Mouse (Mus musculus) forebrain, postnatal 0 days (tissue): ENCODE data around the gene Scn2b. TPM values are rescaled to one million over a fixed set of nuclear protein-coding genes. Genes with fewer than 3 reads are reported as not detected.

Source experiments
- ATAC-seq: fragments of 200-750 bp; cut with Nextera tagmentation; 2 replicates; pipeline ENCODE4 v1.8.0; 2017; ENCODE audit warnings: mild to moderate bottlenecking, moderate library complexity
- DNase-seq: peaks from one replicate; pipeline ENCODE4 v3.0.0-alpha.2; 2015
- H3K27ac ChIP-seq: fragments of 300-500 bp; sonication (generic); 2 replicates; pipeline ENCODE4 v1.5.1; 2014; ENCODE audit warnings: low read depth, mild to moderate bottlenecking, antibody characterized with exemption, low read length, moderate library complexity, mixed read lengths
- H3K27me3 ChIP-seq: fragments of 300-500 bp; sonication (generic); 2 replicates; pipeline ENCODE4 v1.6.1; 2014; ENCODE audit warnings: mild to moderate bottlenecking, low read length, mixed read lengths; ENCODE audit not compliant: insufficient read depth
- H3K36me3 ChIP-seq: fragments of 300-500 bp; sonication (generic); 2 replicates; pipeline ENCODE4 v1.6.1; 2014; ENCODE audit warnings: mild to moderate bottlenecking, moderate library complexity; ENCODE audit not compliant: insufficient read depth
- H3K4me1 ChIP-seq: fragments of 300-500 bp; sonication (generic); 2 replicates; pipeline ENCODE4 v1.6.1; 2014; ENCODE audit warnings: antibody characterized with exemption; ENCODE audit not compliant: insufficient read depth
- H3K4me2 ChIP-seq: fragments of 300-500 bp; sonication (generic); 2 replicates; pipeline ENCODE4 v1.6.1; 2014; ENCODE audit warnings: low read depth, mild to moderate bottlenecking, moderate library complexity
- H3K4me3 ChIP-seq: fragments of 300-500 bp; sonication (generic); 2 replicates; pipeline ENCODE4 v1.5.1; 2014; ENCODE audit warnings: low read depth, low read length, mixed read lengths
- H3K9ac ChIP-seq: fragments of 300-500 bp; sonication (generic); 2 replicates; pipeline ENCODE4 v1.6.1; 2014; ENCODE audit warnings: mild to moderate bottlenecking
- H3K9me3 ChIP-seq: fragments of 300-500 bp; sonication (generic); 2 replicates; pipeline ENCODE4 v1.6.1; 2016; ENCODE audit warnings: low read length
- CTCF ChIP-seq: sonication (generic); IDR thresholded peaks from 2 replicates; pipeline ENCODE4 v1.5.1; 2016; ENCODE audit warnings: antibody characterized with exemption, control low read depth, low read depth
- WGBS: fragments of 180-500 bp; shearing (Covaris S2); extraction: QIAGEN DNeasy Blood & Tissue Kit; methylation state at CpG from one replicate; pipeline ENCODE4 v1.1.7; 2014; 5-methylcytosine and 5-hydroxymethylcytosine counted together
- polyA plus RNA-seq: library from polyadenylated mRNA; unstranded; fragments of >200 nt; fragmentation: Nextera tagmentation; extraction: Ambion mirVana; gene quantifications from 2 replicates; pipeline ENCODE4 v1.2.1, GENCODE M21; 2015
- total RNA-seq: library from RNA; depleted of rRNA; stranded (reverse); fragments of >200 nt; gene quantifications from 2 replicates; pipeline ENCODE4 v1.2.3, GENCODE M21; 2014

Scn2b gene
- total and polyA plus RNA-seq, 2 experiments from 2014 or later, result 5.4 to 11.5 TPM

DNA sequence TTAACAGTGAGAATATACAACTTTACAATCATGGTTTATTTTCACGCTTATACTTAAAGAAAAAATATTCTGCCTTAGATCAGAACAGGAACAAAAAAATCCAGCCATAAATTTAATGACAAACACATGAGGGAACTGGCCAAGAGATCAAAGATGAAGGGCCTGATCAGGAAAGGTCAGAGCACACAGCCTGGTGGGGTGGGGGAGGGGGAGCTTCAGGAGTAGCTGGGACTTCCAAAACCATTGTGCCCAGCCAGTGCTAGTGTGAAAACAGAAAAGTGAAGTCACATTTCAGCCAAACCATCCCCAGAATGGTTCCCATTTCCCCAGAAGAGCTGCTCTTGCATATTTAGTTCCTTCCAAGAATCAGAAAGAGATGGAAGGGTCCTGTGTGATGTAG is 15.1 kb upstream of the Scn2b start:
- no peak for ATAC-seq
- no peak for DNase-seq
- TF ChIP-seq CTCF, result no peak
- Histone ChIP-seq H3K4me1 (no peaks in the 10 kb centered on the region), H3K36me3 (no peaks in the 10 kb centered on the region), H3K4me2 (no peak overlapping the region), H3K4me3 (no peak overlapping the region), H3K9ac (no peak overlapping the region), H3K9me3 (no peaks in the 10 kb centered on the region), H3K27ac (no peak overlapping the region), H3K27me3 (no peaks in the 10 kb centered on the region)
- 89% methylated on average over 1 of the region's 1 CpGs for WGBS

DNA sequence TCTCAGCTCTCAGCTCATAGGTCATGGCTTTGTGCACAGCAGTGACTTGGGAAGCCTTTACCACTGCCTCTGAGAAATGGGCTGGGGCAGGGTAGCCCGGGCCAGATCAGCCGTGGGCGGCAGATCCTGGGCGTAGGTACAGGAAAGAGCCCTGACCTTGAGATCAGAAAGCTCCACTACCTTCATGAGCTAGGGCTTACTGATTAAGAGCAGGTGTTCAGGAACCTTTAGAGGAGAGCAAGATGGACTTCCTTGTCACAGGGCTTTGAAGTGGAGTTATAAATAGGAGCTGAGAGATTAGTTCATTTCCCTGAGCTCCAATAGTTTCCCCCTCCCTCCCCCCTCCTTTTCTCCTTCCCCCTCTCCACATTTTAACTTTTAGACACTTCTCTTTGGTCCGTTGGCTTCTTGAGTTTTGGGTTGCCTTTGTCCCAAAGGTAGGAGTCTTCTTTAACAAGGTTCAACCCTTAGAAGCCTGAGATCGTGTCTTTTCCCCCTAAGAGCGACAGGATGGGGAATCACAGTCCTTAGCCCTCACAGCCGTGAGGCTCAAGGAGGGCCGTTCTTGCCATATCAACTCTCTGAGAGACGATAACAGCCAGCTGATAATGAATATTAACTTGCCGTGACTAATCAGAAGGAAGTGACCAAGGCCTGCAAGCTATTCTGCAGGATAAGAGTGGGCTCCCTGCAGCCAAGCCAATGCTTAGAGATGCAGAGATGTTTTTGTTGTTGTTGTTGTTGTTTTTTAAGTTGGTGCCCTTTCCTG is 14.2 kb upstream of the Scn2b start:
- no peaks in the 10 kb centered on the region for H3K9me3 ChIP-seq
- WGBS, result 83% methylated on average over 11 of the region's 11 CpGs
- DNase-seq, result no peak
- no peak overlapping the region for H3K27ac ChIP-seq
- no peaks in the 10 kb centered on the region for H3K36me3 ChIP-seq
- no peaks in the 10 kb centered on the region for H3K27me3 ChIP-seq
- H3K4me2 ChIP-seq, result no peak overlapping the region
- ATAC-seq, result no peak
- H3K4me1 ChIP-seq, result no peaks in the 10 kb centered on the region
- TF ChIP-seq CTCF, result no peak
- H3K4me3 ChIP-seq, result no peak overlapping the region
- H3K9ac ChIP-seq, result no peak overlapping the region

DNA sequence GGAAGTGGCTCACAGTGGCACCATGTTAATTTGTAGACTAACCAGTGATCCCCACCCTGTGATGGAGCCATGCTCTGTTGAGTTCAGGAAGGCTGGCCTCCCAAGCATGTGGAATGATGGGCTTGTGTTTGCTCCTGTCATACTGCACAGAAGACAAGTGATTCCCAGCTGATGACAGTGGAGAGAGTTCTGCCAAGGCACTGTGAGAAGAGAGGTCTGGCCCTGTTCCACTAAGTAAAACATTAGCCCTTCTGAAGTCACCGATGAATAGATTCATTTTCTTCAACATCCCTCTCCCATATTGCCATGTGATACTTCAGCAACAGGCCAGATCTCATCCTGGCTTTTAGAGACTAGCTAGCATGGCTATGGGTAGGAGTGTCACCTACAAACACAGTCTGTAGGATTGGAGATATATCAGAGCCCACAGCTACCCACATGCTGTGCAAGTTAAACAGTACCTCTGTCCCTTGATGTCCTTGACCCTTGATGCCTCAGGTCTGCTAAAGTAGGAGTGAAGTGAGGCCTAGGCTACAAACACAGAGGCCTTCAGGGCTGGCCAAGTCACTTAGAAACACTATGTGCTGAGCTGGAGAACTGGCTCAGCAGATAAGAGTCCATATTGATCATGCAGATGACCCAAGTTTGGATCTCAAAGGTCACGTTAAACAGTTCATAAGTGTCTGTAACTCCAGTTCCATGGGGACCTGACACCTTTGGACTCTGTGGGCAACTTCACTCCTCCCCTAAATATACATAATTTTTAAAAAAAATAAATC is 11.8 kb upstream of the Scn2b start:
- Histone ChIP-seq H3K9me3 (no peaks in the 10 kb centered on the region), H3K4me2 (no peak overlapping the region), H3K27ac (no peak overlapping the region), H3K4me1 (no peaks in the 10 kb centered on the region), H3K36me3 (no peaks in the 10 kb centered on the region), H3K27me3 (no peaks in the 10 kb centered on the region), H3K9ac (no peak overlapping the region), H3K4me3 (no peak overlapping the region)
- WGBS, result 93% methylated on average over 2 of the region's 2 CpGs
- no peak for DNase-seq
- TF ChIP-seq CTCF, result no peak
- no peak for ATAC-seq

DNA sequence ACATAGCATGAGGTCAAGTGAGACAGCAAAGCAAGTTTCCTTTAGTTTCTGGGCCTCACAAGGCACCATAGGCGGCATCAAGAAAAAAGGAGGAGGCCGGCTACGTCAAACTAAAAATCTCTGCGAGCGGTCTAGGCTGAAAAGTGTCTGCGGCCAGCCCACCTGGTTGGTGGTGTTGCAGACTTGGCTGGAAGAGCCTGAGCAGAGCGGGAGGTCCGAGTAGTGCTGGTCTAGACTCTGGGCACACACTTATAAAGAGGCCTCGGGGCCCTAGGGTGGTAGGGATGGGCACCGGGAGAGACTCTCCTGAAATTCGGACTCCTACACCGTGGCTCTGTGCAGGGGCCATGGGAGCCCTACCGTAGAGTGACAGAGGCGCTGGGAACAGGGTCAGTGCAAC is 1.9 kb upstream of the Scn2b start:
- no peaks in the 10 kb centered on the region for H3K27me3 ChIP-seq
- H3K9ac ChIP-seq, result peak overlapping the region; percentile 45
- TF ChIP-seq CTCF, result no peak
- H3K4me1 ChIP-seq, result peaks cover 9% of the 10 kb centered on the region
- 1% methylated on average over 14 of the region's 14 CpGs for WGBS
- DNase-seq (peak; percentile 77), ATAC-seq (peak; percentile 58)
- peak overlapping the region; percentile 45 for H3K4me3 ChIP-seq
- H3K4me2 ChIP-seq, result peak overlapping the region; percentile 64
- no peaks in the 10 kb centered on the region for H3K9me3 ChIP-seq
- no peaks in the 10 kb centered on the region for H3K36me3 ChIP-seq
- peak overlapping the region; percentile 5; the same call in 1 of the 2 replicates for H3K27ac ChIP-seq

DNA sequence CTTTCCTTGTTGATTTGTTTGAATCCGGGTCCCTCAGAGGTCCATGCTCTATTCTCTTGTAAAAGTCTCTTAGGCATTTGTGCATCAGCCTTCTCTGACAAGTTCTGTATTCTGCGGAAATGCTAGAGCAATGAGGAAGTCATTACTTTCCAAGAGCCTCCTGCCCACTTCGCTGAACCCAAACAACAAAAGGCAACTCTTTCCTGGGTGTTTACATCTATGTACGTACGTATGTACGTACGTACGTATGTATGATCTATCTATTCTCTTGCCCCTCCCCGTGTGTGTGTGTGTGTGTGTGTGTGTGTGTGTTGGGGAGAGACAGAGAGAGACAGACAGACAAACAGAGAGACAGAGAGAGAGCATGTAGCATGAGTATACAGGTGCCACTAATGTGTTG is 763 bp upstream of the Scn2b start:
- Histone ChIP-seq H3K4me3 (no peak overlapping the region), H3K36me3 (no peaks in the 10 kb centered on the region), H3K27me3 (no peaks in the 10 kb centered on the region), H3K4me2 (no peak overlapping the region), H3K4me1 (peaks cover 9% of the 10 kb centered on the region), H3K9me3 (no peaks in the 10 kb centered on the region), H3K9ac (no peak overlapping the region), H3K27ac (no peak overlapping the region)
- DNase-seq (no peak), ATAC-seq (no peak)
- TF ChIP-seq CTCF, result no peak
- whole genome bisulfite sequencing, result 69% methylated on average over 9 of the region's 9 CpGs

DNA sequence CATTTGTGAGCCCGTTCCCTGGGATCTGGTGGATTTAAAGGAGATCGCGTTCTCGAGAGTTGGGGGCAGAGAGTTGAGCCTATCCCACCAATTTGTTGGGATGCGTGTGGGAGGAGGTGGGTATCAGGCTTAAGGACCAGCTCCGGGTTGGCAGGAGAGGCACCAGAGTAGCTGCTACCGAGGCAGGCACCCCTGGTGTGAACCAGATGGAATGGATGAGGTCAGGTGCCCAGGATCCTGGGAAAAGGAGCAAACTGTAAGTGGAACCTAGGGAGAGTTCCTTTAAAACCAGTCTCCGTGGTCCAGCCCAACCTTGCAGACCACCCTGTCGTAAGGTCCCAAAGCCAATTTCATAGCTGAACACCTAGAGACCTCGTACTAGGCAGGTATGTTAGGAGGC is 970 bp downstream of the Scn2b start:
- peak overlapping the region; percentile 92 for H3K27ac ChIP-seq
- H3K9ac ChIP-seq, result peak overlapping the region; percentile 87
- no peaks in the 10 kb centered on the region for H3K27me3 ChIP-seq
- no peaks in the 10 kb centered on the region for H3K36me3 ChIP-seq
- no peak for TF ChIP-seq CTCF
- no peak for DNase-seq
- H3K4me1 ChIP-seq, result peaks cover 18% of the 10 kb centered on the region
- H3K4me2 ChIP-seq, result peak overlapping the region; percentile 76
- no peak for ATAC-seq
- 22% methylated on average over 10 of the region's 10 CpGs for WGBS
- no peaks in the 10 kb centered on the region for H3K9me3 ChIP-seq
- peak overlapping the region; percentile 72 for H3K4me3 ChIP-seq

DNA sequence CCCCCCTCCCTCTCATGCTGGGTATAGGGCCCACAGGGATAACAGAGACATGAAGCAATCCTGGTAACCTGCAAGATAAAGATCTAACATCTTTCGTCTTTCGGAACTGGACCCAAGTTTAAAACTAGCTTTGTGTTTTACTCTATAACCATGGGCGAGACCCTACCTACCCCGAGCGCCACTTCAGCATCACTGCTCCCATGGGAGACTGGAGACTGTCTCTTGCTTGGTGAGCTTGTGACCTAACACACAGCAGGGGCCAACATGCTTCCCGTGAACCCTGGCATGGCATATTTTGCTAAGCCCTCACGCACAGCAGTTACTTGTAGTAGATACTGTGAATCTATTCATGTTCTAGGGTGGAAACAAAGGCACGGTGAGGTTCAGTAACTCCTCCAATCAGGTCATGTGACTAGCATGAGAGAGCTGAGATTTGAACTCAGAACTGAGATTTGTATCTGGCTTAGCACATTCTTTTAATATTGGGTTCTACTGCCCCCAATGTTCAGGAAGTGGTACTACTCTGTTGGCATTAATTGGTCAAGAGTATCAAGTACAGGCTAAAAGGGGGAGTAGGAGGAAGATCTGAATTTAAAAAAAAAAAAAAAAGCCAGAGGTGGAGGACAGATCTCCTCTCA is 1.9 kb downstream of the Scn2b start:
- TF ChIP-seq CTCF, result peak; percentile 35
- 93% methylated on average over 8 of the region's 8 CpGs for WGBS
- ATAC-seq (no peak), DNase-seq (no peak)
- Histone ChIP-seq H3K4me2 (peak overlapping the region; percentile 76), H3K36me3 (no peaks in the 10 kb centered on the region), H3K4me3 (peak overlapping the region; percentile 72), H3K4me1 (peaks cover 18% of the 10 kb centered on the region), H3K27ac (no peak overlapping the region), H3K27me3 (no peaks in the 10 kb centered on the region), H3K9me3 (no peaks in the 10 kb centered on the region), H3K9ac (0 out of 2 replicates have a peak overlapping the region, but pooled peaks have one; percentile 87)
